Mouse (Mus musculus): Measurements from ENCODE around the gene Gm17334.

Gm17334 gene

DNA sequence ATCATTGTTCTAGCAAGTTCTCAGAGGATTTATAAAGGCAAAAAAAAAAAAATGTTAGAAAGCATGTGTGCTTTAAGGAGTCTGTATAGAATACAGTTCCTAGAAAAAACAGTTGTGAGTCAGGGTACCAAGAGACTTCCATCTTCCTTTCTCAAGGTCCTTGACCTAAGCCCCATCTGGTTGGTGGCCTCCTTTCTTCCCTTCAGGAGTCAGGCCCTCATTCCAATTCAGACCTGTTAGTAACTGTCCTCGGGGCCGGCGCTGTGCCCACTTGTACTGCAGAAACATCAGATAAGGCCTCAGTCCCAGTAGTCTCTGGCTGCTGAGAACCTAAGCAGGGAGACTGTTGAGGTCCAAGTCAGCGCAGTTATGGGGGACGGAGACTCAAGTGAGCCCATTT is at the start of gene Gm17334:
Gm17334 (minus strand) TSS at position 101 of the 400 bp plus-strand sequence.
- in situ Hi-C loops (cut with MboI; ENCODE audit: unreplicated experiment in 2 of 2), result no loop called here

- in situ Hi-C loops (cut with MboI; ENCODE audit: unreplicated experiment in 2 of 2), result no loop called here
These were observed 49.0 kb upstream of the Gm17334 start for GRCm38 (mm10) chr11:53821945-53822338.

GRCm38 (mm10) chr11:53821230-53821944 is 48.4 kb upstream of the Gm17334 start:
- in situ Hi-C loops (cut with MboI; ENCODE audit: unreplicated experiment in 2 of 2), result no loop called here

- in situ Hi-C loops (cut with MboI; ENCODE audit: unreplicated experiment in 2 of 2), result no loop called here
These were observed 47.7 kb upstream of the Gm17334 start for GRCm38 (mm10) chr11:53820516-53821170.

DNA sequence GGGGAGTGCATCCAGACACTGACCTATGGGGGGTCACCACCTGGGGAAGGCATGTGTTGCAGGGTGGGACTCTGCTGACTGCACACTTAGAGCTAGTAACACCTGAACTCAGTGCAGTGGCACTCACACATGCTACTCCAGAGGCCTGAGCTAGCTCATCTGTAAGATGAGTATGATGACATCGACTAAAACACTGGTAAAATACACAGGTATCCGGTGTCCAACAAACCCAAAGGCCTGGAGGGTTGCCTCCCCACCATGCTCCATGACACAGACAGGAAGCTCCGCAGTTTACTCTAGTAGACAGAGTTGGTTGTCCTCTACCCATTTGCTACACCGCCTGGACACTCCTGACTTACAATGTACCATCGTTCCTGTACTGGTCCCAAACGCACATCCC is 46.5 kb upstream of the Gm17334 start:
- in situ Hi-C loops (cut with MboI; ENCODE audit: unreplicated experiment in 2 of 2), result no loop called here

DNA sequence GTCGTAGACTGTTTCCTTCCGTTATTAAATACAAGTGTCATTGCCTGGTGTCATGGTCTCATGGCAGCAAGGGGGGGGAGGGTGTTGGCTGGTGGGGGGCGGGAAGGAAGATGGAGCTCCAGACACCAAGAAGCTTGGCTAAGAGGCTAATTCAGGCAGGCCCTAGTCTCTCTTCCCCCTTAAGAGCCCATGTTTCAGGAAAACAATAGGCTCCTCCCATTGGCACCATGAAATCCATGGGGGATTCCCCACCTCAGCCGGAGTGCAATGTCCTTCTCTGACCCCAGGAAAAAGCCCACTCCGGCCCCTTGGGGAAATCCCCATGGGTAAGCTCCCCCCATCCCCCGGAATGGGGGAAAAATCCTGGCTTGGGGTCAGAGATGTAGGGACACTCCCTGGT is 45.8 kb upstream of the Gm17334 start:
- in situ Hi-C loops (cut with MboI; ENCODE audit: unreplicated experiment in 2 of 2), result no loop called here

DNA sequence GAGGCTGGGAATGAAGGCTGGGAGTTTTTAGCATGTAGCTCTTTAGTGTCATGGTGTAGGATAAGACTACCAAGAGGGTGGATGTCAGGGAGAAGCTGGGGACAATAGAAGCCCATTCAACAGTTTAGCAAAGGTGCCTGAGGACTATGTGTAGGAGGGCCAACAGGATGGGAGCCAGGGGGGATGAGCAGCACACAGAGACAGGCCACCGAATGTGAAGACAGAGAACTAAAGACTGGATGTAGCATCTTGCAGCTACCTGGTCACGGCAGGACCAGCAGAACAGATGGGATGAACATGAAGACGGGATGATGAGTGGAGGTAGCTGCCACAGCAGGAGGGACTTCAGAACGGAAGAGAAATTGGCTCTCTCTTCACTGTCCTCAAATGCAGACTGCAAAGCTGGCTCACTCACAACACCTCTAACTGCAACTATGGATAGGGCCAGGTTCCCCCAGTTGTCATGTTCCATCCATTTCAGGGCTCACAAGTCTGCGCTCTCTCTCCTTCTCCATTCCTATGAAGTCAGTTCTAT is 43.9 kb upstream of the Gm17334 start:
- in situ Hi-C loops (cut with MboI; ENCODE audit: unreplicated experiment in 2 of 2), result no loop called here

- in situ Hi-C loops (cut with MboI; ENCODE audit: unreplicated experiment in 2 of 2), result no loop called here
These were observed 41.8 kb upstream of the Gm17334 start for GRCm38 (mm10) chr11:53814810-53815209.

DNA sequence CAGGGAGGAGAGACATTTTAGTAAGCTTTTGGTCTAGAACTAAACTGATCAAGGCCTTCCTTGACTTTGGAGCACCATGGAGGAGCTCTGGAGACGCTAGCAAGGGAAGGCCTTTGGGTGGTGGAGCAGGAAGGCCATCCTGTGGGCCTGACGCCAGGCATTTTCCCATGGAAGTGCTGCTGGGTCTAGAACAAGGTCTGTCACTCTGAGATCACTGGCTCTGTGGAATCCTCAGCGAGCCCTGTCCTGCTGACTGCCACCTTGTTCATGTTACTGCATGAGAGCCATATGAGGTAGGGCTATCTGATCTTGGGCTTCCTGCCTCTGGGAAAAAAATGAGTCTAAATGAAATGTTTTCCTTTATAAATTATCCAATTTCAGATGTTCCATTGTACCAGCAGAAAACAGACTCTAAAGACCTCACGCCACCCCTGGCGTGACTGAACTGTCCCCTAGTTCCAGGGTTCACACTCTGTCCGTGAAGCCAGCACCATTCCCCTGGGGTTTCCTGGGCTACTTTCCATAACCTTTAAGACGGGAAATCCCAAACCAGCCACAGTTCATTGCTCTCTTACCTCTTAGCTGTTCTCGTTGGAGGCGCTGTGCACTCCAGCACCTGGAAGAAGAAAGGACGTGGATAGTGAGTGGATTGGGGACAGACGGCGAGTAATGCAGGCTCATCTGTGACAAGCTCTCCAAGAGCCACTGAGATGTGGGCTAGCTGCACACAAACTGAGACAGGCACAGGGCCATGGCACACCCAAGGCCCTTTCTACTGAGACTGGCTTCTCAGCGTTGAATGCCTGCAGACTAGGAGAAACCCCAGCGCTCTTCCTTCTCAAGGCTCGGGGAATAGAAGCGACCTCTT is 40.2 kb upstream of the Gm17334 start:
- in situ Hi-C loops (cut with MboI; ENCODE audit: unreplicated experiment in 2 of 2), result no loop called here

- in situ Hi-C loops (cut with MboI; ENCODE audit: unreplicated experiment in 2 of 2), result no loop called here
These were observed 38.3 kb upstream of the Gm17334 start for GRCm38 (mm10) chr11:53811312-53811711.

DNA sequence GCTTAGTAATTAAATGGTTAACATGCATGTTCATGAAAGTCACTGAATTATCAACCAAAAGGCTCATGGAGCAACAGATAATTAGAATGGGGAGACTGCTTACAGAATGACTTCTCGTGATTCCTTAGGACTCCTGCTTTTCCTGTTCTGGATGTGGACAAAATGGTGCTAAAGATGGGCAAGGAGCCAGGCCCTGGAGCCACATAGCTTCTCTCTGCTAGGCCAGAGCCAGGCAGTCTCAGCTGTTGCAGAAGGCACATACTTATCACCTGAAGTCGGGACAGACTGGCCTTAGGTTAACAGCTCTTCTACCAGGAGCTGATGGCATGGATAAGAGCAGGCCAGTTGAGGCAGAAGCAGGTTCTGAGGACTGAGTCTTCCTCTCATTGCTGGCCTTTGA is 37.8 kb upstream of the Gm17334 start:
- in situ Hi-C loops (cut with MboI; ENCODE audit: unreplicated experiment in 2 of 2), result no loop called here

- in situ Hi-C loops (cut with MboI; ENCODE audit: unreplicated experiment in 2 of 2), result no loop called here
These were observed 37.2 kb upstream of the Gm17334 start for GRCm38 (mm10) chr11:53810156-53810555.

GRCm38 (mm10) chr11:53809354-53809753 is 36.4 kb upstream of the Gm17334 start:
- in situ Hi-C loops (cut with MboI; ENCODE audit: unreplicated experiment in 2 of 2), result loop anchor here in 1 of 2 experiments (5.0 kb wide), 1 partner anchor 33 kb away; no protein-coding TSS in a partner anchor

DNA sequence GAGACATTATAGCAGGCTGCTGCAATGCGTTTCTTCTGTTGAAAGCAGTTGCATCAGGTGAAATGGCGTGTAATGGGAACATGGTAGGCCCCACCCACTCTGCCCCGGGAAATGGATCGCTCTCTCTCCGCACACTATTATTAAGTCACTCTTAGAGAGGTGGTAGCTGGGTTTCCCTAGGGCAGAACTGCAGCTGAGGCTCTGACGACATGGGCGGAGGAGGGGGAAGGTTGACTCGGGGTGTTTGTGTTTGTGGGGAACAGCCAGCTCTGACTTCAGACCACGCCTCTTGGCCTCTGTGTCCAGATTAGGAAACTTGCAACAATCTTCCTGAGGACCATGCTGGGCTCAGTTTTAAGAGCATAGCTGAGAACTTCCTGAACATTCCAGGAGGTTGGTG is 32.8 kb upstream of the Gm17334 start:
- in situ Hi-C loops (cut with MboI; ENCODE audit: unreplicated experiment in 2 of 2), result loop anchor here in 1 of 2 experiments (5.0 kb wide), 1 partner anchor 37 kb away; no protein-coding TSS in a partner anchor

GRCm38 (mm10) chr11:53804569-53805344 is 31.8 kb upstream of the Gm17334 start:
- in situ Hi-C loops (cut with MboI; ENCODE audit: unreplicated experiment in 2 of 2), result loop anchor here in 1 of 2 experiments (5.0 kb wide), 1 partner anchor 38 kb away; no protein-coding TSS in a partner anchor

DNA sequence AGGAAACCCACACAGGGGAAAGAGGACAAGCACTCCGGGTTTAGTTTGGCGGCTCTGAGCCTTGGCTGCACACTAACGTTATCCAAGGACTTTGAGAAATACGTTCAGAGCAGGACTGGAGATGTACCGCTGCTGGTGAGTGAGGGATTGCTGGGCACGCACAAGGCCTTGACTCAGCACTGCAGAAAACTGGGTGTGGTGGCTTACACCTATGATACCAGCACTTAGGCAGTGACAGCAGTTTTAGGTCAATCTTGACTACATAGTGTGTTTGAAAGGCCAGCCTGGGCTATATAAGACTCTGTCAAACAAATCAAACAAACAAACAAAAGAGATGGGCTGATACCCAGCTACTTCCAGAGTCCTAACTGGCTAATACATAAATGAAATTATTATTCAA is 30.5 kb upstream of the Gm17334 start:
- in situ Hi-C loops (cut with MboI; ENCODE audit: unreplicated experiment in 2 of 2), result no loop called here

- in situ Hi-C loops (cut with MboI; ENCODE audit: unreplicated experiment in 2 of 2), result no loop called here
These were observed 30.1 kb upstream of the Gm17334 start for GRCm38 (mm10) chr11:53803093-53803492.

GRCm38 (mm10) chr11:53800975-53801374 is 28.0 kb upstream of the Gm17334 start:
- in situ Hi-C loops (cut with MboI; ENCODE audit: unreplicated experiment in 2 of 2), result no loop called here

GRCm38 (mm10) chr11:53800036-53800435 is 27.0 kb upstream of the Gm17334 start:
- in situ Hi-C loops (cut with MboI; ENCODE audit: unreplicated experiment in 2 of 2), result no loop called here

All from v-Abl transformed pro-B cells (cell line).